Mouse (Mus musculus) right cerebral cortex, postnatal 14 days (tissue): ENCODE measurements at regions not wholly inside any gene's neighbourhood (a gene's known extent, or its start where the extent isn't known, plus 50 kb on each side); places are given as distances from the start of the nearest gene placed in this dataset.

ENCODE experiments used
- DNase-seq: peaks from one replicate; pipeline ENCODE4 v3.0.0; 2022

GRCm38 (mm10) chr8:26445991-26446390, 326.7 kb downstream of the Gm45692 start:
- DNase-seq, result no peak

- DNase-seq, result no peak
Observed at GRCm38 (mm10) chr8:26447886-26448640, 328.7 kb downstream of the Gm45692 start.

- DNase-seq, result no peak
Observed at GRCm38 (mm10) chr8:26449291-26449690, 330.0 kb downstream of the Gm45692 start.

GRCm38 (mm10) chr8:26450543-26450942, 331.2 kb downstream of the Gm45692 start:
- DNase-seq, result no peak

GRCm38 (mm10) chr8:26452976-26453573, 333.7 kb downstream of the Gm45692 start:
- no peak for DNase-seq

- DNase-seq, result no peak
Observed at GRCm38 (mm10) chr8:26465346-26465745, 346.0 kb downstream of the Gm45692 start.

GRCm38 (mm10) chr8:26468441-26468840, 349.1 kb downstream of the Gm45692 start:
- no peak for DNase-seq

- no peak for DNase-seq
Observed at GRCm38 (mm10) chr8:26469705-26470104, 350.4 kb downstream of the Gm45692 start.

GRCm38 (mm10) chr8:26471811-26472550, 352.6 kb downstream of the Gm45692 start:
- DNase-seq, result no peak

GRCm38 (mm10) chr8:26484749-26485148, 365.4 kb downstream of the Gm45692 start:
- no peak for DNase-seq

GRCm38 (mm10) chr8:26487866-26488265, 368.5 kb downstream of the Gm45692 start:
- no peak for DNase-seq

GRCm38 (mm10) chr8:26488590-26488989, 369.3 kb downstream of the Gm45692 start:
- no peak for DNase-seq

- no peak for DNase-seq
Observed at GRCm38 (mm10) chr8:26501196-26501813, 382.0 kb downstream of the Gm45692 start.

GRCm38 (mm10) chr8:26501814-26502572, 382.7 kb downstream of the Gm45692 start:
- no peak for DNase-seq

- DNase-seq, result no peak
Observed at GRCm38 (mm10) chr8:26502772-26503171, 383.4 kb downstream of the Gm45692 start.

GRCm38 (mm10) chr8:26503918-26504317, 384.6 kb downstream of the Gm45692 start:
- no peak for DNase-seq

- DNase-seq, result no peak
Observed at GRCm38 (mm10) chr8:26504319-26505035, 385.1 kb downstream of the Gm45692 start.

- DNase-seq, result no peak
Observed at GRCm38 (mm10) chr8:26507611-26508070, 388.3 kb downstream of the Gm45692 start.

GRCm38 (mm10) chr8:26509254-26509653, 389.9 kb downstream of the Gm45692 start:
- DNase-seq, result no peak

GRCm38 (mm10) chr8:26513001-26513400, 393.7 kb downstream of the Gm45692 start:
- no peak for DNase-seq

- no peak for DNase-seq
Observed at GRCm38 (mm10) chr8:26524237-26524636, 404.9 kb downstream of the Gm45692 start.
